Mouse (Mus musculus) E14TG2a.4 (cell line): ENCODE measurements around the gene Zfc3h1.
A peak's percentile ranks its signal among the peaks of the same experiment; 100 is the strongest.

Experiments
- H3K27me3 ChIP-seq: 2 replicates; pipeline ENCODE4 v1.6.1; 2014; ENCODE audit warnings: low read length, control low read depth; ENCODE audit not compliant: insufficient read depth
- H3K36me3 ChIP-seq: 2 replicates; pipeline ENCODE4 v1.6.1; 2014; ENCODE audit warnings: low read length, control low read depth; ENCODE audit not compliant: insufficient read depth
- H3K4me1 ChIP-seq: replicated peaks from 2 replicates; pipeline ENCODE4 v1.6.1; 2014; ENCODE audit warnings: low read depth, low read length, control low read depth
- H3K4me3 ChIP-seq: replicated peaks from 2 replicates; pipeline ENCODE4 v1.5.1; 2014; ENCODE audit warnings: mild to moderate bottlenecking, low read length
- H3K9me3 ChIP-seq: 2 replicates; pipeline ENCODE4 v1.6.1; 2014; ENCODE audit warnings: low read length, control low read depth
- CTCF ChIP-seq: conservative IDR thresholded peaks from 2 replicates; pipeline ENCODE4 v1.5.1; 2014; ENCODE audit warnings: low read length
- NANOG ChIP-seq: IDR thresholded peaks from 2 replicates; pipeline ENCODE4 v1.6.1; 2014; ENCODE audit warnings: borderline replicate concordance, low read length, mixed read lengths
- POU5F1 ChIP-seq: IDR thresholded peaks from 2 replicates; pipeline ENCODE4 v1.6.1; 2014; ENCODE audit warnings: low read length, borderline replicate concordance

The Zfc3h1 gene

GRCm38 (mm10) chr10:115350810-115351397, 33.9 kb upstream of the Zfc3h1 start:
- Histone ChIP-seq H3K36me3 (peaks cover 11% of the 10 kb centered on the region), H3K4me1 (peaks cover 62% of the 10 kb centered on the region), H3K27me3 (no peaks in the 10 kb centered on the region), H3K9me3 (no peaks in the 10 kb centered on the region), H3K4me3 (no peak overlapping the region; the same call in 1 of the 2 replicates)
- TF ChIP-seq NANOG (peak; percentile 33; the same call in 1 of the 2 replicates), POU5F1 (no peak)

- Histone ChIP-seq H3K9me3 (no peaks in the 10 kb centered on the region), H3K36me3 (peaks cover 22% of the 10 kb centered on the region), H3K4me3 (no peak overlapping the region), H3K27me3 (no peaks in the 10 kb centered on the region), H3K4me1 (peaks cover 82% of the 10 kb centered on the region)
- TF ChIP-seq CTCF (no peak), POU5F1 (no peak), NANOG (no peak)
Observed at GRCm38 (mm10) chr10:115354553-115354952, 30.2 kb upstream of the Zfc3h1 start.

DNA sequence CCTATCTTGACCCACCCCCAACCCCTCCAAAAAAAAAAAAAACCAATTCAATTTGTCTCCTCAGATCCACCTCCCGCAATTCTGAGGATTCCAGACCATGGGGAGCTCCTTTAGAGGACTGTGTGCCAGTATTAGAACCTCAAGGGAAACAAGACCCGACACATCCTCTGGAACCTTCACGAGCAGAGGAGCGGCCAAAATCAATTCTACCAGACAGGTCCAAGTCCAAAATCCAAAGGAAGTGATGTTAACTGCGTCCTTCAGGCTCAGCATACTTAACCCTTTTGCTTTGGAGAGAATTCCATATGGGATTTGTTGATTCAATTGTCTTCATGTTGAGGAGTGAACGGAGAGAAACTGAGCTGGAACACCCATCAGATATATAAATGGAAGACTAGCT, 29.7 kb upstream of the Zfc3h1 start:
- Histone ChIP-seq H3K27me3 (no peaks in the 10 kb centered on the region), H3K4me1 (peaks cover 81% of the 10 kb centered on the region), H3K9me3 (no peaks in the 10 kb centered on the region), H3K4me3 (no peak overlapping the region), H3K36me3 (peaks cover 22% of the 10 kb centered on the region)
- TF ChIP-seq NANOG (no peak), POU5F1 (no peak), CTCF (no peak)

GRCm38 (mm10) chr10:115356106-115356505, 28.7 kb upstream of the Zfc3h1 start:
- no peaks in the 10 kb centered on the region for H3K9me3 ChIP-seq
- peaks cover 81% of the 10 kb centered on the region for H3K4me1 ChIP-seq
- H3K4me3 ChIP-seq = no peak overlapping the region
- TF ChIP-seq POU5F1 = no peak
- no peak for TF ChIP-seq CTCF
- no peak for TF ChIP-seq NANOG
- H3K36me3 ChIP-seq = peaks cover 22% of the 10 kb centered on the region
- no peaks in the 10 kb centered on the region for H3K27me3 ChIP-seq

DNA sequence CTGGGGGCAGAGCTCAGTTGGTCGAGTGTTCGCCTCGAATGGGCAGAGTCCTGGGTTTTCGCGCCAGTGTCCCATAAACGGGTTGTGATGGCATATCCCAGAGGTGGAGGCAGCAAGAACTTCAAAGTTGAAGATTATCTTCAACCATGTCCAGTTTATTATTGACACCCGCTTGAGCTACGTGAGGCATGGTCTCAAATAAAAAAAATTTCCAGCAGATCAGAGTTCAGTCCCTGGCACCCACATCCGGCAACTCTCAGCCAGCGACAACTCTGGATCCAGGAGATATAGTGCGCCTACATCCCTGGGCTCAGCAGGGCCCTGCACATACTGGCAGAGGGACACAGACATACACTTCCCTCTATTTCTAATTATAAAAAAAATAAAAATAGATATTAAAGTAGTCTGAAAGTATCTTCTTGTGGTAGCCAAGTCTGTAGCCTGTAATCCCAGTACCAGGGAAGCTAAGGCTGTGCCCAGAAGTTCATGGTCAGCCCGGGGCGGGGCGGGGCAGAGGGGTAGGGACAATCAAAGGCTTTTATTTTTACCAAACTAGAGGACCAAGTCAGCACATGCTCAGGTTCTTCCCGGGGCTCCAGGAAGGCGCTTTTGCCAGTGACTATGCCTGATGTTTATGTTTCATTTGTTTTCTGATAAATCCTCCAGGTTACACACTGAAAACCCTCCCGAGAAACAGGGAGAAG, 26.4 kb upstream of the Zfc3h1 start:
- peak overlapping the region; percentile 62 for H3K4me3 ChIP-seq
- TF ChIP-seq CTCF (no peak), NANOG (no peak), POU5F1 (no peak)
- no peaks in the 10 kb centered on the region for H3K27me3 ChIP-seq
- H3K9me3 ChIP-seq = no peaks in the 10 kb centered on the region
- peaks cover 79% of the 10 kb centered on the region for H3K4me1 ChIP-seq
- H3K36me3 ChIP-seq = peaks cover 22% of the 10 kb centered on the region

GRCm38 (mm10) chr10:115359066-115359465, 25.7 kb upstream of the Zfc3h1 start:
- Histone ChIP-seq H3K9me3 (no peaks in the 10 kb centered on the region), H3K4me3 (peak overlapping the region; percentile 62), H3K4me1 (peaks cover 85% of the 10 kb centered on the region), H3K27me3 (no peaks in the 10 kb centered on the region), H3K36me3 (peaks cover 22% of the 10 kb centered on the region)
- no peak for TF ChIP-seq POU5F1
- peak; percentile 32; the same call in 1 of the 2 replicates for TF ChIP-seq NANOG
- TF ChIP-seq CTCF = no peak

DNA sequence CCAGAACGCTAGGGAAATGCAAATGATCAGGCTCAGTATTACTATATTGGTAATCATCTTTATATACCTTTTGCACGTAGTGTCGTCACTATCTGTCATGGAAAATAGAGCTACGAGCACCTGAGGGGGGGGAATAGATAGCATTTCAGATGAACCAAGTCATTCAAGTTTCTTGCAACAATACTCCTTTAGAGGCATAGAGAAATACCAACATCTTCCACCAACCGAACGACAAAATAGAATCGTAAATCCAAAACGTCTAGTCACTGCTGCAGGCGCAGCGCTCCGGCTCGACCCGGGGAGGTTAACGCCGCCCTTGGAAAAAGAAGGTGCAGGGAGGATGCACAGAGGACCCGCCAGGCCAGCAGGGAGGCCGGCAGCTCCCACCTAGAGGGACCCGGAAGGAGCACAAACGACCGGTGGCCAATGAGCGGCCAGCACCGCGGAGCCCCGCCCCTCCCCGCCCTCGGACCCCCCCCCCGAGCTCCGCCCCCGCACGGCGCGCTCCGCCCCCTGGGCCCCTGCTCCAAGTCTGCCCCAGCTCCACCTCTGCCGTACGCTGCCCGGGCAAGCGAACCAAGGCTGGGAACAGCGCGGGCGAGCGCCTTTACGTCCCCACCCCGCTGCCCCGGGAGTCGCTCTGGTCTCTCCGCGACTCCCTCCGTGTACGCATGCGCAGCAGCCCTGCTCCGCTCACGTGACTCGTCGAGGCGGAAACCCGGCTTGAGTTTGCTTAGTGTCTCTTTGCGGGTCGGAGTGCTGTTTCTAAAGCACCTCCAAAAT, 22.7 kb upstream of the Zfc3h1 start, which contains the start of gene Tmem19:
Gene Tmem19 (minus strand): TSS at position 662 of the 783 bp plus-strand sequence.
- no peak for TF ChIP-seq CTCF
- TF ChIP-seq POU5F1 = no peak
- no peak for TF ChIP-seq NANOG
- Histone ChIP-seq H3K4me3 (peak within 1 kb of the TSS; percentile 84), H3K9me3 (no peaks in the 10 kb centered on the region), H3K27me3 (no peaks in the 10 kb centered on the region), H3K4me1 (peaks cover 76% of the 10 kb centered on the region), H3K36me3 (peaks cover 5% of the 10 kb centered on the region)

- no peaks in the 10 kb centered on the region for H3K27me3 ChIP-seq
- H3K4me3 ChIP-seq = peak overlapping the region; percentile 84
- TF ChIP-seq CTCF (no peak), NANOG (no peak), POU5F1 (no peak)
- H3K4me1 ChIP-seq = peaks cover 70% of the 10 kb centered on the region
- H3K9me3 ChIP-seq = no peaks in the 10 kb centered on the region
- no peaks in the 10 kb centered on the region for H3K36me3 ChIP-seq
Observed at GRCm38 (mm10) chr10:115362623-115362964, 22.2 kb upstream of the Zfc3h1 start.
